Mouse (Mus musculus) limb, embryonic 14.5 days (tissue): ENCODE measurements around the gene Dgat2. TPM values are rescaled to one million over a fixed set of nuclear protein-coding genes. Genes with fewer than 3 reads are reported as not detected.

Experiments used
- ATAC-seq: fragments of 200-750 bp; cut with Nextera tagmentation; 2 replicates; pipeline ENCODE4 v1.8.0; 2017; ENCODE audit warnings: low read depth, moderate number of reproducible peaks, moderate TSS enrichment; ENCODE audit not compliant: low FRiP score
- DNase-seq: peaks from one replicate; pipeline ENCODE4 v3.0.0-alpha.2; 2015; ENCODE audit warnings: low spot score
- H3K27ac ChIP-seq: fragments of 300-500 bp; sonication (generic); replicated peaks from 2 replicates; pipeline ENCODE4 v1.5.1; 2014; ENCODE audit warnings: low read depth, mild to moderate bottlenecking, low read length, moderate library complexity, mixed read lengths
- H3K27me3 ChIP-seq: fragments of 300-500 bp; sonication (generic); 2 replicates; pipeline ENCODE4 v1.6.1; 2014; ENCODE audit warnings: low read length, mixed read lengths; ENCODE audit not compliant: control insufficient read depth, insufficient read depth
- H3K36me3 ChIP-seq: fragments of 300-500 bp; sonication (generic); 2 replicates; pipeline ENCODE4 v1.6.1; 2014; ENCODE audit warnings: mild to moderate bottlenecking, low read length, moderate library complexity, mixed read lengths; ENCODE audit not compliant: control insufficient read depth, insufficient read depth
- H3K4me1 ChIP-seq: fragments of 300-500 bp; sonication (generic); 2 replicates; pipeline ENCODE4 v1.6.1; 2014; ENCODE audit warnings: antibody characterized with exemption, low read length, mixed read lengths; ENCODE audit not compliant: control insufficient read depth, insufficient read depth
- H3K4me2 ChIP-seq: fragments of 300-500 bp; sonication (generic); replicated peaks from 2 replicates; pipeline ENCODE4 v1.6.1; 2014; ENCODE audit warnings: low read depth, mild to moderate bottlenecking, low read length, moderate library complexity; ENCODE audit not compliant: severe bottlenecking
- H3K4me3 ChIP-seq: fragments of 300-500 bp; sonication (generic); replicated peaks from 2 replicates; pipeline ENCODE4 v1.5.1; 2014; ENCODE audit warnings: low read length
- H3K9ac ChIP-seq: fragments of 300-500 bp; sonication (generic); 2 replicates; pipeline ENCODE4 v1.6.1; 2014; ENCODE audit warnings: mild to moderate bottlenecking, low read depth, low read length, moderate library complexity; ENCODE audit not compliant: severe bottlenecking
- H3K9me3 ChIP-seq: fragments of 300-500 bp; sonication (generic); 2 replicates; pipeline ENCODE4 v1.6.1; 2016; ENCODE audit warnings: low read length; ENCODE audit not compliant: control insufficient read depth
- POLR2A ChIP-seq: fragments of 200-500 bp; IDR thresholded peaks from 2 replicates; pipeline ENCODE4 v1.8.0; 2012; ENCODE audit warnings: inconsistent platforms, mild to moderate bottlenecking, moderate library complexity, borderline replicate concordance; ENCODE audit not compliant: insufficient read depth, insufficient read length; ENCODE audit errors: extremely low read depth
- WGBS: fragments of 180-500 bp; shearing (Covaris S2); extraction: QIAGEN DNeasy Blood & Tissue Kit; methylation state at CpG from one replicate; pipeline ENCODE4 v1.1.7; 2014; 5-methylcytosine and 5-hydroxymethylcytosine counted together
- polyA plus RNA-seq, 2 experiments: library from polyadenylated mRNA; depleted of rRNA in 1 of 2; stranded (reverse) in 1 of 2; unstranded in 1 of 2; fragments of >200 nt; fragmentation: Nextera tagmentation in 1 of 2; extraction: Ambion mirVana in 1 of 2; gene quantifications; 2 replicates each; pipeline versions ENCODE4 v1.2.1 to v1.2.3; 2012 to 2014

Gene Dgat2
- polyA plus RNA-seq, 2 experiments = 23.5 to 42.3 TPM

GRCm38 (mm10) chr7:99128020-99128950 is 54.2 kb downstream of the Dgat2 start:
- WGBS = 24% methylated on average over 10 of the region's 10 CpGs
- H3K4me3 ChIP-seq = no peak overlapping the region
- ATAC-seq (peak; percentile 23; the same call in 1 of the 2 replicates), DNase-seq (no peak)
- H3K9ac ChIP-seq = no peak overlapping the region
- H3K9me3 ChIP-seq = no peaks in the 10 kb centered on the region
- H3K27me3 ChIP-seq = no peaks in the 10 kb centered on the region
- no peaks in the 10 kb centered on the region for H3K36me3 ChIP-seq
- peaks cover 23% of the 10 kb centered on the region for H3K4me1 ChIP-seq
- no peak for TF ChIP-seq POLR2A
- peak overlapping the region; percentile 61 for H3K27ac ChIP-seq
- H3K4me2 ChIP-seq = no peak overlapping the region

GRCm38 (mm10) chr7:99126057-99126456 is 56.5 kb downstream of the Dgat2 start:
- Histone ChIP-seq H3K4me2 (no peak overlapping the region), H3K27ac (peak overlapping the region; percentile 43; the same call in 1 of the 2 replicates), H3K4me1 (peaks cover 23% of the 10 kb centered on the region), H3K4me3 (no peak overlapping the region), H3K9me3 (no peaks in the 10 kb centered on the region), H3K36me3 (no peaks in the 10 kb centered on the region), H3K27me3 (no peaks in the 10 kb centered on the region), H3K9ac (no peak overlapping the region)
- 56% methylated on average over 8 of the region's 8 CpGs for WGBS
- no peak for TF ChIP-seq POLR2A
- DNase-seq (peak; percentile 50), ATAC-seq (no peak)

- Histone ChIP-seq H3K4me2 (no peak overlapping the region), H3K27ac (no peak overlapping the region), H3K4me3 (no peak overlapping the region), H3K4me1 (peaks cover 12% of the 10 kb centered on the region), H3K36me3 (no peaks in the 10 kb centered on the region), H3K27me3 (no peaks in the 10 kb centered on the region), H3K9ac (no peak overlapping the region), H3K9me3 (no peaks in the 10 kb centered on the region)
- DNase-seq (no peak), ATAC-seq (no peak)
- 63% methylated on average over 5 of the region's 5 CpGs for WGBS
- TF ChIP-seq POLR2A = no peak
Observed at GRCm38 (mm10) chr7:99122651-99123050, 59.9 kb downstream of the Dgat2 start.

- no peak for TF ChIP-seq POLR2A
Observed at GRCm38 (mm10) chr7:99120865-99121521, 61.5 kb downstream of the Dgat2 start.

GRCm38 (mm10) chr7:99120082-99120481 is 62.4 kb downstream of the Dgat2 start:
- no peaks in the 10 kb centered on the region for H3K9me3 ChIP-seq
- no peaks in the 10 kb centered on the region for H3K4me1 ChIP-seq
- no peaks in the 10 kb centered on the region for H3K27me3 ChIP-seq
- TF ChIP-seq POLR2A = no peak
- no peak overlapping the region for H3K4me3 ChIP-seq
- DNase-seq (no peak), ATAC-seq (no peak)
- H3K36me3 ChIP-seq = no peaks in the 10 kb centered on the region
- no peak overlapping the region for H3K9ac ChIP-seq
- WGBS = 71% methylated on average over 4 of the region's 4 CpGs
- no peak overlapping the region for H3K27ac ChIP-seq
- no peak overlapping the region for H3K4me2 ChIP-seq

More at GRCm38 (mm10) chr7:99120865-99121521, 61.5 kb downstream of the Dgat2 start:
- ATAC-seq (no peak), DNase-seq (no peak)
- Histone ChIP-seq H3K27ac (no peak overlapping the region), H3K9ac (no peak overlapping the region), H3K4me3 (no peak overlapping the region), H3K9me3 (no peaks in the 10 kb centered on the region), H3K36me3 (no peaks in the 10 kb centered on the region), H3K4me2 (no peak overlapping the region), H3K4me1 (peaks cover 3% of the 10 kb centered on the region; the same call in 1 of the 2 replicates), H3K27me3 (no peaks in the 10 kb centered on the region)
- WGBS = 84% methylated on average over 5 of the region's 5 CpGs
